Mouse (Mus musculus) midbrain, embryonic 12.5 days (tissue): ENCODE measurements around the gene Rasal3. TPM values are rescaled to one million over a fixed set of nuclear protein-coding genes. Genes with fewer than 3 reads are reported as not detected.
A peak's percentile ranks its signal among the peaks of the same experiment; 100 is the strongest.

ENCODE experiments used
- ATAC-seq: fragments of 200-750 bp; cut with Nextera tagmentation; 2 replicates; pipeline ENCODE4 v1.8.0; 2017; ENCODE audit warnings: low read depth, moderate TSS enrichment, moderate library complexity; ENCODE audit not compliant: low FRiP score
- H3K27ac ChIP-seq: fragments of 300-500 bp; sonication (generic); replicated peaks from 2 replicates; pipeline ENCODE4 v1.5.1; 2016; ENCODE audit warnings: mild to moderate bottlenecking
- H3K27me3 ChIP-seq: fragments of 300-500 bp; sonication (generic); 2 replicates; pipeline ENCODE4 v1.6.1; 2016; ENCODE audit warnings: mild to moderate bottlenecking
- H3K36me3 ChIP-seq: fragments of 300-500 bp; sonication (generic); 2 replicates; pipeline ENCODE4 v1.6.1; 2016
- H3K4me1 ChIP-seq: fragments of 300-500 bp; sonication (generic); 2 replicates; pipeline ENCODE4 v1.6.1; 2016
- H3K4me2 ChIP-seq: fragments of 300-500 bp; sonication (generic); replicated peaks from 2 replicates; pipeline ENCODE4 v1.6.1; 2016; ENCODE audit warnings: mild to moderate bottlenecking, moderate library complexity
- H3K4me3 ChIP-seq: fragments of 300-500 bp; sonication (generic); 2 replicates; pipeline ENCODE4 v1.5.1; 2016; ENCODE audit warnings: mild to moderate bottlenecking
- H3K9ac ChIP-seq: fragments of 300-500 bp; sonication (generic); replicated peaks from 2 replicates; pipeline ENCODE4 v1.6.1; 2016; ENCODE audit warnings: mild to moderate bottlenecking, moderate library complexity
- H3K9me3 ChIP-seq: fragments of 300-500 bp; sonication (generic); 2 replicates; pipeline ENCODE4 v1.6.1; 2016; ENCODE audit warnings: mild to moderate bottlenecking
- WGBS: fragments of 180-500 bp; shearing (Covaris S2); methylation state at CpG from one replicate; pipeline ENCODE4 v1.1.7; 2016; 5-methylcytosine and 5-hydroxymethylcytosine counted together
- polyA plus RNA-seq: library from polyadenylated mRNA; unstranded; fragments of >200 nt; fragmentation: Nextera tagmentation; extraction: Ambion mirVana; gene quantifications from 2 replicates; pipeline ENCODE4 v1.2.1, GENCODE M21; 2016

Rasal3 gene
- polyA plus RNA-seq, 1 experiment from 2014 or later, result 1.1 TPM

DNA sequence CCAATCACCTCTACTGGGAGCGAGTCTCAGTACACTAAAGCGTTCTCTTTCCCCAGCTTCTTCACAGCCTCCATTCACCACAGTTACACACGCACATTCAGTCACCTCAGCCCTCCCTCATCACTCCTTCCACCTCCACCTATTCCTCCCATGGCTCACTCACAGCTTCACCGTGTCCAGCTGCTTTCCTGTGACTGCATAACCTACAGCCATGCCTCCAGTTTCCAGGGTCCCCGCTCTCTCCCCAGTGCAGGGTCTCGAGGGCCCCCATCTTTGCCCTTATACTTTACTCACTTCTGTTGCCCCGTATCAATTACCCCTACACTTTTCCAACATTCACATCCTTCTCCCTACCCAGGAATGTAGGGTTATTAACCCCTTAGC lies 15.4 kb downstream of the Rasal3 start:
- Histone ChIP-seq H3K4me3 (peak overlapping the region; percentile 73), H3K36me3 (peaks cover 25% of the 10 kb centered on the region), H3K9me3 (no peaks in the 10 kb centered on the region), H3K27ac (peak overlapping the region; percentile 72; the same call in 1 of the 2 replicates), H3K27me3 (peaks cover 23% of the 10 kb centered on the region), H3K9ac (peak overlapping the region; percentile 74; the same call in 1 of the 2 replicates), H3K4me2 (peak overlapping the region; percentile 92), H3K4me1 (peaks cover 8% of the 10 kb centered on the region)
- no peak for ATAC-seq
- WGBS, result 39% methylated on average over 7 of the region's 7 CpGs

DNA sequence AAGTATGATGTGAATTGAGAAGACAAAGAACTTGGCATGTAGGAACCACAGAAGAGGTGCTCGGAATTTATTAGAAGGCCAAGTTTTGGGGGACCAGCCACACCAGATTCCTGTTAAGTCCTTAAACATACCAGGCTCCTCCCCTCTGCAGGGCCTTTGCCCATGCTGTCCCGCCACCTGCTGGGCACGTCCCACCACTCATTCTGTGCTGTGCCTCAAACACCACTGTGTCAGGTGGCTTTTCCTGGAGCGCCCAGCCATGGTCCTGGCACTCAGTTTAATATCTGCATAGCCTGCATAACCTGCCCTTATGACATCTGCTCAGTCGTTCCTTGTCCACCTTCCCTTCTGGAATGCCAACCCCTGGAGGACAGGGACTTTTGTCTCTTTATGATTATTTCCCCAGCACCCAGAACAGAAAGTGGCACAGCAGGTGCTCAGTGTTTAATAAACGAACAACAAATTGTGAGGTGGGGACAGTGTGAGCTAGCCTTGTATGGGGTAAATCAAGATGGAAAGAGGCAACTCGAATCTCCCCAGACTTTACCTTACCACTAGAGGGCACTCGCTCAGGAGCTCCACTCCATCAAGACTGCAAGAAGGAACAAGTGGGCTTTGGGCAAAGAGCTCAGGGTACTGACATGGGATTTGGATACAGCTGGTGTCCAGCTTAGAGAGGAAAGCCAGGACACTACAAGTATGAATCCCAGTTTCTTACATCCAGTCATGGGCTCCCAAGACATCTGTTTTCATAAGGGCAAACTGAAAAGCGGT lies 16.5 kb downstream of the Rasal3 start:
- Histone ChIP-seq H3K36me3 (peaks cover 26% of the 10 kb centered on the region), H3K4me3 (no peak overlapping the region), H3K9me3 (no peaks in the 10 kb centered on the region), H3K27ac (no peak overlapping the region), H3K4me2 (no peak overlapping the region), H3K9ac (no peak overlapping the region), H3K27me3 (peaks cover 11% of the 10 kb centered on the region), H3K4me1 (peaks cover 8% of the 10 kb centered on the region)
- no peak for ATAC-seq
- 71% methylated on average over 9 of the region's 9 CpGs for WGBS

DNA sequence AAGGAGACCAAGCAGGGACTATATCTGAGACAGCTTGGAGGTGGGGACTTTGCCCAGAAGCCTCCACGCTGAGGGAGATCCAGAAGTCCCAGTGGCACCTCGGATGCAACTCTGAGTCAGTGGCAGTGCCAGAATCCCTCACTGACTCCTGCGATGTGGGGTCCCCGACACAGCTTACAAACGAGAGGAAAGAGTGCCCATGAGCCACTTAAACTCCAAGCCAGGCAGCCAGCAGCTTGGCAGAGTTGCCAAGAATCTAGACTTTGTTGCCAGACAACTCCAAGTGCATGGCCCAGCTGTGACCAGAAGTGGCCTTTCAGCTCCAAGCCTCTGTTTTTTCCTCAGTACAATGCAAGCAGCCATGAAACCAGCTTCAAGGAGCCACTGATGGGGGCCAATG lies 19.7 kb downstream of the Rasal3 start:
- H3K27ac ChIP-seq, result no peak overlapping the region
- no peak for ATAC-seq
- H3K4me1 ChIP-seq, result peaks cover 8% of the 10 kb centered on the region
- H3K4me3 ChIP-seq, result no peak overlapping the region
- no peak overlapping the region for H3K9ac ChIP-seq
- no peak overlapping the region for H3K4me2 ChIP-seq
- H3K9me3 ChIP-seq, result no peaks in the 10 kb centered on the region
- peaks cover 32% of the 10 kb centered on the region for H3K36me3 ChIP-seq
- WGBS, result 93% methylated on average over 5 of the region's 5 CpGs
- no peaks in the 10 kb centered on the region for H3K27me3 ChIP-seq

DNA sequence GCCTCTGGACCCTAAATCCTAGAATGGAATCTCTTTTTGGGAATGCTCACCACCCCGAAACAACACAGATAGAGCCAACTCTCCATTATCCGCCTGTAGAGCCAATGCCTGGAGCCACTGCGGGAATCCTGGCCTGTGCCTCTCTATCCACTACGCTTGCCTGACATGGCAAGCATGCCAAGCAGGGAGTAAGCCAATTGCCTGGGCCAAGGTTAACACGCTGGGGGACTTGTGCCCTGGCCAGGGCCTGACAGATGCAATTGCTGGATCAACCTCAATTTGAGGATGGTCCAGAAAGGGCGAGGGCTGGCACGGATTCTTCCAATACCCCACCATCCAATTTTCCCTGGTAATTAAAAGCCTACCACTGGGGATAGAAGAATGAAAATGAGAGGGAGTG lies 20.8 kb downstream of the Rasal3 start:
- Histone ChIP-seq H3K36me3 (peaks cover 39% of the 10 kb centered on the region), H3K9me3 (no peaks in the 10 kb centered on the region), H3K4me1 (no peaks in the 10 kb centered on the region), H3K27me3 (no peaks in the 10 kb centered on the region), H3K4me3 (no peak overlapping the region), H3K4me2 (no peak overlapping the region), H3K27ac (no peak overlapping the region), H3K9ac (no peak overlapping the region)
- 89% methylated on average over 7 of the region's 7 CpGs for WGBS
- no peak for ATAC-seq

DNA sequence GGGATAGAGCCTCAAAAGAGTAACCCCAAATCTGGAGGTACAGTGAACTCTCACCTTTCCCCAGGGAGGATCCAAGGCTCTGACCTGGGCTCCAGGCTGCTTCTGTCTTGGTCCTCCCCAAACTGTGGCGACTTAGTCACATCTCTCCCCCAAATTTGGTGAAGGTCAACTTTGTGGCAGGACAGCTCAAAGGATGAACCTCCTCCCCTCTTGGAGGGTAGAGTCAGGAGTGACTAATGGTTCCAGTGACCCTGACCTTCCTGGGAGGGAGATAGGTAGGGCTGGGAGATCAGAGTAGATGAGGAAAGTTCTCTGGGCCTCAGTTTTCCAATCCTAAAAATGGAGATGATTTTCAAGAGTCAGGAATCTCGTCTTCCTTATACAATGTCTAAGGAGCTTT lies 24.6 kb downstream of the Rasal3 start:
- Histone ChIP-seq H3K36me3 (peaks cover 34% of the 10 kb centered on the region), H3K4me1 (no peaks in the 10 kb centered on the region; the same call in 1 of the 2 replicates), H3K9me3 (no peaks in the 10 kb centered on the region), H3K4me3 (no peak overlapping the region), H3K4me2 (no peak overlapping the region), H3K27me3 (no peaks in the 10 kb centered on the region), H3K27ac (no peak overlapping the region), H3K9ac (no peak overlapping the region)
- WGBS, result 82% methylated on average over 2 of the region's 2 CpGs
- ATAC-seq, result no peak

DNA sequence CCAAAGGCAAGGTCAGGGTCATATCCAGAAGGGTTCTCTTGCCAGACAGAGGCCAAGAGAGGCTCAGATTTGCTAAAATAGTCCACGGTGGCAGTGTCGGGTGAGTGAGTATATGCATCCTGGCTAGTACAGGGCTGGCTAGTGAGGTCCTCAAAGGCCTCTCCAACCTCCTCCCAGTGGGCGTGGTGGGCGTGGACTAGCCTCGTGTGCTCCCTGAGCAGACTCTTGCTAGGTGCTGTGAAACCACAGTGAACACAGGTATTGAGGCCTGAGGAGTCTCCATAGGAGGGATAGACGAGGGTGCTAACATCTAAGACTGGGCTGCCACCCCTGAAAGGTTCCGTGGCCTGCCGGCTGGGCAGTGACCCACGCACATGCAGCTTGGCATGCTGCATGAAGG lies 26.2 kb downstream of the Rasal3 start:
- Histone ChIP-seq H3K4me2 (no peak overlapping the region), H3K27ac (no peak overlapping the region), H3K36me3 (peaks cover 26% of the 10 kb centered on the region), H3K4me3 (no peak overlapping the region), H3K9ac (no peak overlapping the region), H3K9me3 (no peaks in the 10 kb centered on the region), H3K4me1 (no peaks in the 10 kb centered on the region; the same call in 1 of the 2 replicates), H3K27me3 (no peaks in the 10 kb centered on the region)
- WGBS, result 81% methylated on average over 9 of the region's 9 CpGs
- ATAC-seq, result no peak

DNA sequence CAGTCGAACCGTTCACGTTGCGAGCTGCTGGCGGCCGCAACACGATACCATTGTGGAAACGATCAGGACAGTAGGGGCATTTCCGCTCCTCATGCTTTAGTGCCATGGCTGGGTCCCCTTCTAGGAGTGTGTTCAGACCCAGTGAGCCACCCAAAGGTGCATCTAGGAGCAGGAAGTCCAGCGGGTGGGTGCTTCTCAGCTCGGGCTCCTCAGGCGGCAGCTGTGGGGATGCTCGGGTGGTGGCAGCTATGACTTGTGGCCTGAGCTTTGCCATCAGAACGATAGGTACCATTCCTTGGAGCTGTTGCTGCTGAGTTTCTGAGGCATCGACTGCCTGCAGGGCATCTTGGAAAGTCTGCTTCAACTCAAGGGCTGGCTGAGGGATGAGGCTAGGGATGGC lies 26.9 kb downstream of the Rasal3 start:
- WGBS, result 89% methylated on average over 15 of the region's 15 CpGs

DNA sequence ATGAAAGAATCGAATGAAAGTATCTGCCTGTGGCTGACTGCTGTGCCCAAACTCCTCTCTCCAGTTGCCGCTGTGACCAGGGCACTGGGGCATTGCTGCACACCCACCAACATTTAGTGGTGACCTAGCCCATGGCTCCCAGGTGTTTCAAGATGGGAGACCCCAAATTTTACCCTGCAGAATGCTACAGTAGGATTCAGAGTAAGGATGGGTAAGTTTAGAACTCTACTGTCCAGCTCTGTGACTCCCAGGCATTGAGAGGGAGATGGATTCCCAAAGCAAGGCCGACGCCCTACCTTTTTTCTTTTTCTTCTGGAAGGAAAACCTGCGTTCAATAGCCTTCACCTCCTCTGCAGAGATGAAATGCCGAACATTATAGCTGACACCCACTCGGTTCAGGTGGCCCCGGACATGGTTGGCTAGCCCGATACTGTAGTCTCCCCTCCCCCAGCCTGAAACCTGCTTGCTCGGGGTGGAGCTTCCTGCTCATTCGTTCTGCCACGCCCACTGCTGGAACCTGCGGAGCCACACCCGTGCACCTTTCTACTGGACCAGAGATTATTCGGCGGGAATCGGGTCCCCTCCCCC lies 34.3 kb downstream of the Rasal3 start:
- no peak for ATAC-seq
- H3K4me2 ChIP-seq, result peak overlapping the region; percentile 35
- H3K27me3 ChIP-seq, result 0 out of 2 replicates have a peak, but pooled peaks cover 3% of the 10 kb centered on the region
- no peak overlapping the region for H3K27ac ChIP-seq
- WGBS, result 21% methylated on average over 11 of the region's 17 CpGs
- H3K36me3 ChIP-seq, result 0 out of 2 replicates have a peak, but pooled peaks cover 8% of the 10 kb centered on the region
- no peak overlapping the region for H3K9ac ChIP-seq
- no peaks in the 10 kb centered on the region for H3K9me3 ChIP-seq
- peak overlapping the region; percentile 17; the same call in 1 of the 2 replicates for H3K4me3 ChIP-seq
- H3K4me1 ChIP-seq, result peaks cover 8% of the 10 kb centered on the region

More for the DNA sequence above, 26.9 kb downstream of the Rasal3 start:
- Histone ChIP-seq H3K27me3 (no peaks in the 10 kb centered on the region), H3K4me3 (no peak overlapping the region), H3K9me3 (no peaks in the 10 kb centered on the region), H3K4me2 (no peak overlapping the region), H3K27ac (no peak overlapping the region), H3K36me3 (peaks cover 26% of the 10 kb centered on the region), H3K9ac (no peak overlapping the region), H3K4me1 (no peaks in the 10 kb centered on the region; the same call in 1 of the 2 replicates)
- ATAC-seq, result no peak

DNA sequence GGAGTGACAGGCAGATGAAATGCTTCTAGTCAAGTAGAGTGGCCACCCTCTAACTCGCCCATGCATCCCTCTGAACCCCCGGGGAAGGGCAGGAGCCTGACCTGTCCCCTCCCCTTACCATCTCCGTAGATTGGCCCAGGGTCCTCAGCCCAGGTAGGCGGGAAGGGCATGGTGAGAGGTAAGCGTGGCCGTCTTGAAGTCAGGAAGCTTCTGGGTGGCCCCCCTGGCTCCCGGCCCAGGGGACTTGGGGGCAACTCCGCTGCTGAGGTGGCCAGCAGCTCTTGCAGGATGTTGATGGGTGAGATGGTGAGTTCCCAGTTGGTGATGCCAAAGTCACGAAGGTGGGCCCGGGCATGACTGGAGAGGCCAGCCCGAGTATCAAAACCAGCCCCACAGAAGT lies 35.7 kb downstream of the Rasal3 start:
- no peak overlapping the region for H3K27ac ChIP-seq
- 90% methylated on average over 11 of the region's 11 CpGs for WGBS
- no peak for ATAC-seq

DNA sequence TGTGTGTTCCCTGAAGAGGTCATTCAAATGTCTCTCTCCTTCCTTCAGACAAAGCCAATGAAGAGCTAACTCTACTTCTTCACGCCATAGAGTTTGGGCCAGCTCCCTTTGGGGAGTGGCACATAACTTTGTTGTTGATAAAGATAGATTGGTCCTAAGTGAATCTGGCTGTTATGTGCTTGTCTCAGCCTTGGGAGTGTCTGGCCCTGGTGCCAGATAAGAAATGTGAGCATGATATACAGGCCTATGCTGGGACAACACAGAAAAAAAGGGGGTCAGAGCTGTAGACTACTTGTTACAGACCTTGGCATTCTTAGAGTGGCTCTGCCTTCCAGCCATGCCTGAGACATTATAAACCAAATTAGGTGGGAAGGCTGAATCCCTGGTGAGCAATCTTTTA lies 38.1 kb downstream of the Rasal3 start:
- Histone ChIP-seq H3K27me3 (0 out of 2 replicates have a peak, but pooled peaks cover 3% of the 10 kb centered on the region), H3K9me3 (no peaks in the 10 kb centered on the region), H3K27ac (no peak overlapping the region), H3K4me1 (peaks cover 27% of the 10 kb centered on the region), H3K4me2 (no peak overlapping the region), H3K4me3 (no peak overlapping the region), H3K9ac (no peak overlapping the region), H3K36me3 (peaks cover 30% of the 10 kb centered on the region)
- 80% methylated on average over 1 of the region's 1 CpGs for WGBS
- no peak for ATAC-seq

More for the DNA sequence above, 35.7 kb downstream of the Rasal3 start:
- Histone ChIP-seq H3K9me3 (no peaks in the 10 kb centered on the region), H3K4me1 (peaks cover 17% of the 10 kb centered on the region), H3K27me3 (0 out of 2 replicates have a peak, but pooled peaks cover 3% of the 10 kb centered on the region), H3K36me3 (0 out of 2 replicates have a peak, but pooled peaks cover 8% of the 10 kb centered on the region), H3K4me2 (no peak overlapping the region), H3K9ac (no peak overlapping the region), H3K4me3 (no peak overlapping the region)

DNA sequence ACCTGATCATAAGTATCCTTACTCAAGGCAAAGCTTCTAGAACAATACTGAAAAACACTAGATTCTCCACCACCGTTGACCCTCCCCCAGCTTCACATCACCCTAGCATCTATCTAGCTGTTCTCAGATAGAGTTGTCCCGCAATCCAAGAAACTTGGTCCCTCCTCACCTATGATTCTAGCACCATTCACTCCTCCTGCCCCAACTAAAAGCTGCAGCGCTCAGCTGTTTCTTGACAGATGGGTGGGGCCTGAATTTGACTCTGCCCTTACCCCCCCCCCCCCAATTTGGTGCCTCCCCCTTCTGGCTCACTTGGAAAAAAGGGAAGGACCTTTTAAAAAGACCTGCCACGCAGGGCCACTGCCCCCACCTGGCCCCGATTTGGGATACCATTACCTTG lies 38.5 kb downstream of the Rasal3 start:
- peak overlapping the region; percentile 96 for H3K4me3 ChIP-seq
- ATAC-seq, result peak; percentile 28; the same call in 1 of the 2 replicates
- H3K27ac ChIP-seq, result peak overlapping the region; percentile 73; the same call in 1 of the 2 replicates
- peak overlapping the region; percentile 50 for H3K4me2 ChIP-seq
- peaks cover 27% of the 10 kb centered on the region for H3K4me1 ChIP-seq
- 72% methylated on average over 5 of the region's 5 CpGs for WGBS
- H3K9me3 ChIP-seq, result no peaks in the 10 kb centered on the region
- H3K36me3 ChIP-seq, result peaks cover 34% of the 10 kb centered on the region
- H3K9ac ChIP-seq, result peak overlapping the region; percentile 93; the same call in 1 of the 2 replicates
- H3K27me3 ChIP-seq, result 0 out of 2 replicates have a peak, but pooled peaks cover 3% of the 10 kb centered on the region

DNA sequence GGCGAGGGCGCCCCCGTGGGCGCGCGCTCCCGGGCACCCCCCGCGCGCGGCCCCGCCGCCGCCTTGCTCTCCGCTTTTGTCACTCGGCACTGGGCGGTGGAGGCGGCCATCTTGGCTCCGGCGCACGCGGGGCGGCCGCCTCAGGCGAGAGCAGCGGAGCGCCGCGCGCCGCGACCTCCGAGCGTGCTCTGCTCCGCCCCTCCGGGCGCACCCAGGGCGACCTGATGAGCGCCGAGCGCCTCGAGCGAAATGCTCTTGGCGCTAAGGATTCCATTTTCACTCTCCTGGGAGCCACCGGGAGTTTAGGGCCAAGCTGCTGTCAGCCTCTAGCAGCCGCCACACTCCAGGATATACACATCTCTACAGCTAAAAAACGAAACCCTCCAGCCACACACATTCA lies 39.1 kb downstream of the Rasal3 start:
- Histone ChIP-seq H3K36me3 (peaks cover 39% of the 10 kb centered on the region), H3K4me3 (peak overlapping the region; percentile 96), H3K9me3 (no peaks in the 10 kb centered on the region), H3K27ac (peak overlapping the region; percentile 73), H3K4me2 (peak overlapping the region; percentile 90), H3K9ac (peak overlapping the region; percentile 93), H3K27me3 (0 out of 2 replicates have a peak, but pooled peaks cover 3% of the 10 kb centered on the region), H3K4me1 (peaks cover 27% of the 10 kb centered on the region)
- peak; percentile 91 for ATAC-seq
- WGBS, result under 1% methylated on average over 34 of the region's 47 CpGs
